Mouse (Mus musculus) CD4-positive, CD25-positive, alpha-beta regulatory T cell (primary cell): ENCODE data around the gene Grk6. TPM values are rescaled to one million over a fixed set of nuclear protein-coding genes. Genes with fewer than 3 reads are reported as not detected.

Experiments used
- polyA plus RNA-seq: library from polyadenylated mRNA; unstranded; fragments of 100-300 nt; shearing (Covaris generic); gene quantifications from one replicate; pipeline ENCODE4 v1.2.1, GENCODE M21; 2017

Gene Grk6
- 367 TPM for polyA plus RNA-seq

DNA sequence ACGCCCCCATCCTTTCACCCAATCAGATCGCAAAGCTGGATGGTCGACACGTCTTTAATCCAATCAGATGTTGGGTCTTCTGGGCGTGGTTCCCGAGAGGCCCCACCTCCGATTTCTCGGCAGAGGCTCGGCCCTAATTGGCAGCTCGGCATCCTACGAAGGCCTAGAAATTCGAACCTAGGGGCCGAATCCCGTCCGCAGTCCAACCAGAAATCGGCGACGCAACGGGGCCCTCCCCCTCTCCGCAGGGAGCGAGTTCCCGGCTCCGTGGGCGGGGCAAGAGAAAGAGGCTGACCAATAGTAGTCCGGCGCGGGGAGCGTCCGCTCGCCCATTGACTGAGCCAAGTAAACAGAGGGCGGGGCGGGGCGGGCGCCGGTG lies at the start of gene Grk6:
Gene Grk6 (plus strand): TSS at position 136 of the 379 bp plus-strand sequence.

DNA sequence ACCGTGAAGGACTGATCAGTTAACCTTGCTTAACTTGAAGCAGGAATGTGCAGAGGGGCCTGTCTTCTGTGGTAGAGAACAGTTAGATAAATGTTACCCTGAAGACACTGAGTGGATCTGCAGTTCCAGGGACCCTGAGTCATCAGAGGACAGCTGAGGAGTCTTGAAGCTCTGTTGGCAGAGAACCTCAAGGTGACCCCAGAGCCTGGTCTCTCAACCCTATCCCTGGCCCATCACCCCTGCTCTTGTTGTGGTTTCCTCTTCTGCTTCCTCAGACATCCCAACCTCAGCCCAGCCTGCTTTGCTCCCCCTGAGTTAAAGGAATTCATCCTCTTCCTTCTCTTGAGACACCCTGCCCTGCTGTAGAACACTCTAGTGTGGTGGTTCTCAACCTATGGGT lies 46.8 kb upstream of the Grk6 start, which contains the start of gene Slc34a1:
Gene Slc34a1 (plus strand): TSS at position 100 of the 400 bp plus-strand sequence.

DNA sequence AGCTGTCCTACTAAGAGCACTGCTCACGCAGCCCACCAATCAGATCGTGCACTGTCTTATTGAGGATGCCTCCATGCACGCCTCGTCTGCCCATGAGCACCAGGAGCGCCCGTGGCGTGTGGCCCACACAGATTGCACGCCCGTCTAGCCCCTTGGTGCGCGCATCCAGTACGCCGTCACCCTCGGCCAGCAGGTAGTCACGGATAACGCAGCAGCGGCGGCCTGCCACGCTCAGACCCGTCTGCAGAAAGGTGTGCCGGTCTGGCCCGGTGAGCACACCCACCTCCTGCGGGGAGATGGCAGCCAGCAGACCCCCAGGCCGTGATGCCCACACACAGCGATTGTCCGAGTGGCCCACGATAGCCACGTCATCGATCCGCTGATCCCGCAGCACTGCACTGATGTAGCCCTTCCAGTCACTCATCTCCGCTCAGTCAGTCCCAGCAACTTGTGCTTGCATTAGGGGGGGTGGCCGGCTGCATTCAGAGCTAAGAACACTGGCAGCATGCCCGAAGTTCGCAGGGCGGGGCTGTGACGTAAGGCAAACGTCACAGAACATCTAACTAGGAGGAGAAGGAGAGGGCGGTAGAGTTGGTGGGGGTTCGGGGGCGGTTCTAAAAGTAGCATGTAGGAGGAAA lies 30.0 kb upstream of the Grk6 start, which contains the start of gene Pfn3:
Gene Pfn3 (minus strand): TSS at position 490 of the 638 bp plus-strand sequence.

DNA sequence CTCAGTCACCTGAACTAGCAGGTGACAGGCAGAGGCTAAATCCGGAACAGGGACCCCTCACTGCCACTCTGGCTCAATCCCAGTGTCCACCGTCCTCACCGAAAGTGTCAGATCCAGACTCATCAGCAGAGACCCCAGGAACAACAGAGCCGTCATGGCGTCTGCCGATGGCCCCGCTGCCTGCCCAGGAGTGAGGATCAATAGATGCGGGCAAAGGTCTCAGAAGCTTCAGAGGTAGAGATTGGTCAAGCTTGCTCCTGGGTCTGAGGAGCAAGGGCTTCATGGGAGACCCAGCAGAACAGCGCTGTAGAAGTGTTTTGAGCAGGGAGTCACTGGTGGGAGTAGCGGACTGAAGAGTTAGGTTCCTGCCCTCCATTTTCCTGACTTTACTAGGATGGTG lies 18.3 kb upstream of the Grk6 start, which contains the start of gene F12:
Gene F12 (minus strand): TSS at position 181 of the 400 bp plus-strand sequence.

DNA sequence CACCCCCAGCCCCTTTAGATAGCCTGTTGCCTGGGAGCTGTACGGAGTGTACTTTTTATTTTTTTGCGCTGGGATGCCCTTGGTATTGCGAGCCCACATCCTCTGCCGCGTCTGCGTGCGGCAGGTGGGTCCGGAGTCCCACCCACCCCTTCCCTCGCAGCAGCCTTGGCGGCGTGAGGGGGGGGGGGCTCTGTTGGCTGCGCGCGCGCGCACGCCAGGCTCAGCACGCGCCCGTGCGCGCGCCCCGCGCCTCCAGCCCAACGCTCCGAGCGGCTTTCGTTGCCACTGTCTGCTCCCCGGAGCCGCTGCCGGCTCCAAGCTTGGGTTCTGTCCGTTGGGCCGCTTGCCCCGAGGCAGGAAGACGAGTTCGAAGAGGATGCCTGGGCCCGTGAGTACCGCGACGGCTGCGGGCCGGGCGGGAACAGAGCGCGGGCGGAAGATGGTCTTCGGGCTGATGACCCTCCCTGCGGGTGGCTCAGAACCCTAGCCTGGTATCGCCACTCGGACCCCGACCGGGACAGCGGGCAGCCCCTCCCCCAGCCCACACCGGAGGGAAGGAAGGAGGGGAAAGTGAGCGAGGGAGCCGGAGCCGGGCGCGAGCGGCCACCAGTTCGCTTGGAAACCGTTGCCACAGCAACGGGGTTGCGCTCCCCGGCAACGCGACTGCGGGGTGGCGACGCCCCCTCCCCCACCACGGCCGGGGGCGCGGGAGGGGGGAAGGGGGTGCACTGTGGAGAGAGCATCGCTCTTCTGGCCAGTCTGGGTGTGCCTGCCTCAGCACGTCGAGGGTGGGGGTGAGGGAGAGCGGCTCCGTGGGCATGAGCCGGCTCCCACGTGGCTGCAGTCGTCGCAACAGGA lies 19.4 kb downstream of the Grk6 start, which contains the start of gene Prr7:
Gene Prr7 (plus strand): TSS at position 241 of the 858 bp plus-strand sequence.

DNA sequence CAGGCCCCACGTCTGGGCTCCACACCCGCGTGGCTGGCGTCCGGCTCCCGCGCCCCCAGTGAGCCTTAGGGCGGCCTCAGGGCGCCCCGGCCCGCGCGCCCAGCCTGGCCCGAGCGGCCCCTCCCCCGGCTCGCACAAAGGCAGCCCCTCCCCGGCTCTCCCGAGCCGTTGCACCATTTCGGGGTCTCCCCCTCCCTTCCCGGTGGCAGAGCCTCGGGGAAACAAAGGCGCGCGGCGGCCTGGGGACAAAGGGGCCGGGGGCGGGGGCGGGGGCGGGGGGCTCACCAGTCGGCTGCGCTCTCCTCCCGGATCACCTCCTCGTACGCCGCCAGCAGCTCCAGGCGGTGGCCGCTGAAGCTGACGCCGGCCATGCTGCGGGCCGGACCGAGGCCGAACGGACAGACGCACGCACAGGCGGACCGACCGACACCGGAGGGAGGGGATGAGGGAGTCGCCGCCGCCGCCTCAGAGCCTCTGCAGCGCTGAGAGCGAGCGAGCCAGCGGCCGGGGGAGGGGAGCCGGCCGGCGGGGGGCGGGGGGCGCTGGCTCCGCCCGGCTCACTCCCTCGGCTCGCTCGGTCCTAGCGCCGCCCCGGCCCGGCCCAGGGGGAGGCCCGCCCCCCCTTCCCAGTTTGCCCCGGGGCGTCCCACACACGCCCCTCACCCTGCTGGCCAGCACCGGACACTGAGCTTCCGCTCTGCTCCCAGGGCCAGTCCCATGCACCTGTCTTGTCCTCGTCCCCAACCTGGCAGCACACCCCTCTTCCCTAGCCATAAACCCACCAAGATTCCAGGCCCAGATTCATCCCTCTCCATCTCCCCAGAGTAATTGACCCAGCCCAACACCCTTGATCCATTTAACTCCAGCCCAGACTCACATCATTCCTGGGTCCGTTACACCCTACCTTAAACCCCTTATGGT lies 43.0 kb downstream of the Grk6 start, which contains the start of gene Dbn1:
Gene Dbn1 (minus strand): TSS at position 534 of the 921 bp plus-strand sequence.

Other genes with a start within 250 kb of the Grk6 start
- gene Nsd1, start 235.3 kb upstream of the Grk6 start, polyA plus RNA-seq: 79.4 TPM
- gene Prelid1, start 124.6 kb upstream of the Grk6 start, polyA plus RNA-seq: 335 TPM
- 142 TPM for gene Rab24, start 123.1 kb upstream of the Grk6 start, polyA plus RNA-seq
- 2.3 TPM for gene Mxd3, start 115.2 kb upstream of the Grk6 start, polyA plus RNA-seq
- 143 TPM for gene Lman2, start 82.3 kb upstream of the Grk6 start, polyA plus RNA-seq
- 153 TPM for gene Rgs14, start 75.3 kb upstream of the Grk6 start, polyA plus RNA-seq
- gene Slc34a1, start 46.9 kb upstream of the Grk6 start, polyA plus RNA-seq: not detected
- gene Pfn3, start 29.8 kb upstream of the Grk6 start, polyA plus RNA-seq: not detected
- 0.26 TPM for gene F12, start 18.3 kb upstream of the Grk6 start, polyA plus RNA-seq
- gene Prr7, start 19.2 kb downstream of the Grk6 start, polyA plus RNA-seq: 3.3 TPM
- gene Dbn1, start 43.0 kb downstream of the Grk6 start, polyA plus RNA-seq: not detected
- gene Pdlim7, start 68.6 kb downstream of the Grk6 start, polyA plus RNA-seq: 8.8 TPM
- gene Dok3, start 84.2 kb downstream of the Grk6 start, polyA plus RNA-seq: 1.6 TPM
- 85.3 TPM for gene Ddx41, start 91.6 kb downstream of the Grk6 start, polyA plus RNA-seq
- gene Fam193b, start 126.0 kb downstream of the Grk6 start, polyA plus RNA-seq: 69.3 TPM
- 293 TPM for gene Tmed9, start 128.7 kb downstream of the Grk6 start, polyA plus RNA-seq
- 54.6 TPM for gene B4galt7, start 154.8 kb downstream of the Grk6 start, polyA plus RNA-seq
- 37.0 TPM for gene Caml, start 177.9 kb downstream of the Grk6 start, polyA plus RNA-seq
- gene Ddx46, start 190.0 kb downstream of the Grk6 start, polyA plus RNA-seq: 68.7 TPM
- gene B230219D22Rik, start 248.1 kb downstream of the Grk6 start, polyA plus RNA-seq: 27.4 TPM